Mouse (Mus musculus) liver, postnatal 0 days (tissue): ENCODE measurements around the gene Gpnmb.

Source experiments
- CTCF ChIP-seq: sonication (generic); IDR thresholded peaks from 2 replicates; pipeline ENCODE4 v1.5.1; 2016; ENCODE audit warnings: antibody characterized with exemption, low read depth
- EP300 ChIP-seq: IDR thresholded peaks from 2 replicates; pipeline ENCODE4 v1.6.1; 2016; ENCODE audit warnings: antibody characterized with exemption, low read depth, mild to moderate bottlenecking

GRCm38 (mm10) chr6:49031230-49031629 is 5.1 kb upstream of the Gpnmb start:
- TF ChIP-seq CTCF, result no peak
- no peak for TF ChIP-seq EP300
